Mouse (Mus musculus) olfactory bulb, adult 2 months (tissue): ENCODE measurements around the gene Pdlim7. TPM values are rescaled to one million over a fixed set of nuclear protein-coding genes. Genes with fewer than 3 reads are reported as not detected.

Experiments
- H3K27ac ChIP-seq: fragments of 200-500 bp; 2 replicates; pipeline ENCODE4 v1.5.1; 2012; ENCODE audit warnings: low read depth, low read length; ENCODE audit not compliant: insufficient read depth
- H3K4me1 ChIP-seq: fragments of 200-500 bp; 2 replicates; pipeline ENCODE4 v1.6.1; 2012; ENCODE audit warnings: low read length; ENCODE audit not compliant: control insufficient read depth, insufficient read depth
- H3K4me3 ChIP-seq: fragments of 200-500 bp; 2 replicates; pipeline ENCODE4 v1.5.1; 2012; ENCODE audit warnings: mild to moderate bottlenecking, low read depth, low read length, moderate library complexity; ENCODE audit not compliant: insufficient read depth
- CTCF ChIP-seq: fragments of 200-500 bp; IDR thresholded peaks from 2 replicates; pipeline ENCODE4 v1.5.1; 2012; ENCODE audit warnings: low read depth, mild to moderate bottlenecking, low read length, moderate library complexity; ENCODE audit not compliant: insufficient read depth
- POLR2A ChIP-seq: fragments of 200-500 bp; IDR thresholded peaks from 2 replicates; pipeline ENCODE4 v1.6.1; 2012; ENCODE audit warnings: mild to moderate bottlenecking, low read depth, low read length, moderate library complexity; ENCODE audit not compliant: insufficient read depth
- WGBS: fragments of 180-500 bp; shearing (Covaris S2); methylation state at CpG from one replicate; pipeline ENCODE4 v1.1.7; 2018; 5-methylcytosine and 5-hydroxymethylcytosine counted together
- polyA plus RNA-seq: library from polyadenylated mRNA; stranded (reverse); fragments of >200 nt; gene quantifications from 2 replicates; pipeline ENCODE4 v1.2.4, GENCODE M21; 2012; ENCODE audit warnings: low replicate concordance; ENCODE audit not compliant: missing spikeins, insufficient read depth, insufficient read length

The Pdlim7 gene
- polyA plus RNA-seq, 1 experiment = not detected

- Histone ChIP-seq H3K27ac (no peak overlapping the region), H3K4me1 (peaks cover 25% of the 10 kb centered on the region), H3K4me3 (no peak overlapping the region)
- 86% methylated on average over 17 of the region's 17 CpGs for WGBS
- TF ChIP-seq POLR2A (no peak), CTCF (no peak)
Observed at GRCm38 (mm10) chr13:55449679-55450441, 63.6 kb downstream of the Pdlim7 start.

GRCm38 (mm10) chr13:55449205-55449604, 64.3 kb downstream of the Pdlim7 start:
- 90% methylated on average over 9 of the region's 9 CpGs for WGBS

GRCm38 (mm10) chr13:55448131-55448530, 65.3 kb downstream of the Pdlim7 start:
- no peak overlapping the region for H3K4me3 ChIP-seq
- H3K4me1 ChIP-seq = peaks cover 25% of the 10 kb centered on the region
- H3K27ac ChIP-seq = no peak overlapping the region
- 89% methylated on average over 5 of the region's 5 CpGs for WGBS
- TF ChIP-seq POLR2A (no peak), CTCF (no peak)

More at GRCm38 (mm10) chr13:55449205-55449604, 64.3 kb downstream of the Pdlim7 start:
- H3K4me3 ChIP-seq = no peak overlapping the region
- H3K27ac ChIP-seq = no peak overlapping the region
- peaks cover 25% of the 10 kb centered on the region for H3K4me1 ChIP-seq
- TF ChIP-seq POLR2A (no peak), CTCF (no peak)

- H3K4me1 ChIP-seq = peaks cover 25% of the 10 kb centered on the region
- no peak for TF ChIP-seq POLR2A
- TF ChIP-seq CTCF = no peak
- no peak overlapping the region for H3K4me3 ChIP-seq
- no peak overlapping the region for H3K27ac ChIP-seq
- WGBS = 51% methylated on average over 3 of the region's 3 CpGs
Observed at GRCm38 (mm10) chr13:55447543-55447943, 65.9 kb downstream of the Pdlim7 start.

GRCm38 (mm10) chr13:55446483-55447105, 66.9 kb downstream of the Pdlim7 start:
- 81% methylated on average over 6 of the region's 6 CpGs for WGBS
- Histone ChIP-seq H3K27ac (no peak overlapping the region), H3K4me1 (peaks cover 25% of the 10 kb centered on the region), H3K4me3 (no peak overlapping the region)
- TF ChIP-seq CTCF (no peak), POLR2A (no peak)

Other genes with a start within 250 kb of the Pdlim7 start
- gene Prelid1, start 193.2 kb downstream of the Pdlim7 start, polyA plus RNA-seq = not detected in 2 replicates
- not detected in 2 replicates for gene Rab24, start 191.7 kb downstream of the Pdlim7 start, polyA plus RNA-seq
- gene Mxd3, start 183.9 kb downstream of the Pdlim7 start, polyA plus RNA-seq = not detected in 2 replicates
- gene Lman2, start 150.9 kb downstream of the Pdlim7 start, polyA plus RNA-seq = not detected in 2 replicates
- gene Rgs14, start 143.9 kb downstream of the Pdlim7 start, polyA plus RNA-seq = not detected in 2 replicates
- not detected in 2 replicates for gene Slc34a1, start 115.5 kb downstream of the Pdlim7 start, polyA plus RNA-seq
- not detected in 2 replicates for gene Pfn3, start 98.4 kb downstream of the Pdlim7 start, polyA plus RNA-seq
- not detected in 2 replicates for gene F12, start 86.9 kb downstream of the Pdlim7 start, polyA plus RNA-seq
- 128 TPM in 1 of 2 replicates, not detected in the other for gene Grk6, start 68.6 kb downstream of the Pdlim7 start, polyA plus RNA-seq
- not detected in 2 replicates for gene Prr7, start 49.4 kb downstream of the Pdlim7 start, polyA plus RNA-seq
- not detected in 2 replicates for gene Dbn1, start 25.6 kb downstream of the Pdlim7 start, polyA plus RNA-seq
- gene Dok3, start 15.6 kb upstream of the Pdlim7 start, polyA plus RNA-seq = not detected in 2 replicates
- gene Ddx41, start 23.0 kb upstream of the Pdlim7 start, polyA plus RNA-seq = not detected in 2 replicates
- gene Fam193b, start 57.4 kb upstream of the Pdlim7 start, polyA plus RNA-seq = 63.4 TPM in 1 of 2 replicates, not detected in the other
- gene Tmed9, start 60.1 kb upstream of the Pdlim7 start, polyA plus RNA-seq = not detected in 2 replicates
- gene B4galt7, start 86.2 kb upstream of the Pdlim7 start, polyA plus RNA-seq = not detected in 2 replicates
- not detected in 2 replicates for gene Caml, start 109.3 kb upstream of the Pdlim7 start, polyA plus RNA-seq
- gene Ddx46, start 121.4 kb upstream of the Pdlim7 start, polyA plus RNA-seq = 79.2 and 81.5 TPM in 2 replicates
- 98.5 TPM in 1 of 2 replicates, not detected in the other for gene B230219D22Rik, start 179.4 kb upstream of the Pdlim7 start, polyA plus RNA-seq
- 351 TPM in 1 of 2 replicates, not detected in the other for gene Txndc15, start 201.0 kb upstream of the Pdlim7 start, polyA plus RNA-seq
- gene Pcbd2, start 213.7 kb upstream of the Pdlim7 start, polyA plus RNA-seq = not detected in 2 replicates